Mouse (Mus musculus) midbrain, embryonic 15.5 days (tissue): ENCODE measurements at regions not wholly inside any gene's neighbourhood (a gene's known extent, or its start where the extent isn't known, plus 50 kb on each side); places are given as distances from the start of the nearest gene placed in this dataset.

Experiments used
- ATAC-seq: fragments of 200-750 bp; cut with Nextera tagmentation; replicated peaks from 2 replicates; pipeline ENCODE4 v1.8.0; 2017; ENCODE audit warnings: moderate TSS enrichment
- H3K27ac ChIP-seq: fragments of 300-500 bp; sonication (generic); 2 replicates; pipeline ENCODE4 v1.5.1; 2015; ENCODE audit warnings: mild to moderate bottlenecking, inconsistent platforms
- H3K27me3 ChIP-seq: fragments of 300-500 bp; sonication (generic); replicated peaks from 2 replicates; pipeline ENCODE4 v1.6.1; 2015; ENCODE audit warnings: inconsistent platforms
- H3K36me3 ChIP-seq: fragments of 300-500 bp; sonication (generic); replicated peaks from 2 replicates; pipeline ENCODE4 v1.6.1; 2015; ENCODE audit warnings: inconsistent platforms
- H3K4me1 ChIP-seq: fragments of 300-500 bp; sonication (generic); 2 replicates; pipeline ENCODE4 v1.6.1; 2015; ENCODE audit warnings: inconsistent platforms
- H3K4me2 ChIP-seq: fragments of 300-500 bp; sonication (generic); 2 replicates; pipeline ENCODE4 v1.6.1; 2015; ENCODE audit warnings: inconsistent platforms, mild to moderate bottlenecking, moderate library complexity
- H3K4me3 ChIP-seq: fragments of 300-500 bp; sonication (generic); 2 replicates; pipeline ENCODE4 v1.5.1; 2015; ENCODE audit warnings: mild to moderate bottlenecking, inconsistent platforms
- H3K9ac ChIP-seq: fragments of 300-500 bp; sonication (generic); 2 replicates; pipeline ENCODE4 v1.6.1; 2015; ENCODE audit warnings: mild to moderate bottlenecking, inconsistent platforms
- H3K9me3 ChIP-seq: fragments of 300-500 bp; sonication (generic); 2 replicates; pipeline ENCODE4 v1.6.1; 2016; ENCODE audit warnings: inconsistent platforms
- WGBS: fragments of 180-500 bp; shearing (Covaris S2); methylation state at CpG from one replicate; pipeline ENCODE4 v1.1.7; 2015; ENCODE audit warnings: mixed read lengths; 5-methylcytosine and 5-hydroxymethylcytosine counted together

GRCm38 (mm10) chr14:76313424-76314190 is 101.2 kb upstream of the Tsc22d1 start:
- ATAC-seq, result peak; percentile 90
- Histone ChIP-seq H3K27ac (no peak overlapping the region), H3K4me3 (no peak overlapping the region), H3K9me3 (no peaks in the 10 kb centered on the region), H3K27me3 (no peaks in the 10 kb centered on the region), H3K36me3 (no peaks in the 10 kb centered on the region), H3K9ac (no peak overlapping the region), H3K4me1 (peaks cover 12% of the 10 kb centered on the region; the same call in 1 of the 2 replicates), H3K4me2 (no peak overlapping the region)
- 55% methylated on average over 14 of the region's 14 CpGs for WGBS

- WGBS, result 80% methylated on average over 5 of the region's 5 CpGs
- H3K9ac ChIP-seq, result no peak overlapping the region
- H3K4me1 ChIP-seq, result peaks cover 6% of the 10 kb centered on the region; the same call in 1 of the 2 replicates
- H3K9me3 ChIP-seq, result no peaks in the 10 kb centered on the region
- H3K36me3 ChIP-seq, result no peaks in the 10 kb centered on the region
- no peak for ATAC-seq
- H3K27ac ChIP-seq, result no peak overlapping the region
- H3K27me3 ChIP-seq, result no peaks in the 10 kb centered on the region
- no peak overlapping the region for H3K4me2 ChIP-seq
- H3K4me3 ChIP-seq, result no peak overlapping the region
Observed at GRCm38 (mm10) chr14:76318438-76318837, 96.3 kb upstream of the Tsc22d1 start.

GRCm38 (mm10) chr14:76324246-76324645 is 90.5 kb upstream of the Tsc22d1 start:
- Histone ChIP-seq H3K36me3 (no peaks in the 10 kb centered on the region), H3K27ac (no peak overlapping the region), H3K27me3 (no peaks in the 10 kb centered on the region), H3K9ac (no peak overlapping the region), H3K9me3 (no peaks in the 10 kb centered on the region), H3K4me3 (no peak overlapping the region), H3K4me2 (no peak overlapping the region), H3K4me1 (no peaks in the 10 kb centered on the region)
- ATAC-seq, result no peak
- 93% methylated on average over 1 of the region's 1 CpGs for WGBS

- no peak overlapping the region for H3K9ac ChIP-seq
- WGBS, result 88% methylated on average over 5 of the region's 5 CpGs
- no peaks in the 10 kb centered on the region for H3K36me3 ChIP-seq
- no peak overlapping the region for H3K4me3 ChIP-seq
- no peak overlapping the region for H3K4me2 ChIP-seq
- H3K9me3 ChIP-seq, result no peaks in the 10 kb centered on the region
- H3K27ac ChIP-seq, result no peak overlapping the region
- H3K4me1 ChIP-seq, result peaks cover 8% of the 10 kb centered on the region
- H3K27me3 ChIP-seq, result no peaks in the 10 kb centered on the region
- ATAC-seq, result no peak
Observed at GRCm38 (mm10) chr14:76329983-76330382, 84.8 kb upstream of the Tsc22d1 start.

- Histone ChIP-seq H3K27ac (no peak overlapping the region), H3K4me1 (peaks cover 8% of the 10 kb centered on the region), H3K36me3 (no peaks in the 10 kb centered on the region), H3K27me3 (no peaks in the 10 kb centered on the region), H3K9ac (peak overlapping the region; percentile 7; the same call in 1 of the 2 replicates), H3K4me2 (peak overlapping the region; percentile 20; the same call in 1 of the 2 replicates), H3K9me3 (no peaks in the 10 kb centered on the region), H3K4me3 (no peak overlapping the region)
- ATAC-seq, result peak; percentile 74
- WGBS, result 19% methylated on average over 11 of the region's 11 CpGs
Observed at GRCm38 (mm10) chr14:76331497-76332335, 83.0 kb upstream of the Tsc22d1 start.

- no peaks in the 10 kb centered on the region for H3K27me3 ChIP-seq
- peaks cover 8% of the 10 kb centered on the region for H3K4me1 ChIP-seq
- H3K4me3 ChIP-seq, result no peak overlapping the region
- H3K9me3 ChIP-seq, result no peaks in the 10 kb centered on the region
- H3K36me3 ChIP-seq, result no peaks in the 10 kb centered on the region
- H3K27ac ChIP-seq, result no peak overlapping the region
- no peak for ATAC-seq
- H3K4me2 ChIP-seq, result no peak overlapping the region
- H3K9ac ChIP-seq, result no peak overlapping the region
- WGBS, result 57% methylated on average over 10 of the region's 10 CpGs
Observed at GRCm38 (mm10) chr14:76332336-76332703, 82.4 kb upstream of the Tsc22d1 start.

- WGBS, result 89% methylated on average over 7 of the region's 7 CpGs
- no peak overlapping the region for H3K9ac ChIP-seq
- H3K4me2 ChIP-seq, result no peak overlapping the region
- no peak overlapping the region for H3K27ac ChIP-seq
- no peak overlapping the region for H3K4me3 ChIP-seq
- H3K9me3 ChIP-seq, result no peaks in the 10 kb centered on the region
- no peaks in the 10 kb centered on the region for H3K4me1 ChIP-seq
- no peak for ATAC-seq
- H3K36me3 ChIP-seq, result no peaks in the 10 kb centered on the region
- no peaks in the 10 kb centered on the region for H3K27me3 ChIP-seq
Observed at GRCm38 (mm10) chr14:76340789-76341188, 74.0 kb upstream of the Tsc22d1 start.

GRCm38 (mm10) chr14:76341226-76341625 is 73.5 kb upstream of the Tsc22d1 start:
- Histone ChIP-seq H3K9me3 (no peaks in the 10 kb centered on the region), H3K4me1 (no peaks in the 10 kb centered on the region), H3K27ac (no peak overlapping the region), H3K9ac (no peak overlapping the region), H3K36me3 (no peaks in the 10 kb centered on the region), H3K4me3 (no peak overlapping the region), H3K27me3 (no peaks in the 10 kb centered on the region), H3K4me2 (no peak overlapping the region)
- WGBS, result 90% methylated on average over 10 of the region's 10 CpGs
- ATAC-seq, result no peak

GRCm38 (mm10) chr14:76351856-76352255 is 62.9 kb upstream of the Tsc22d1 start:
- 59% methylated on average over 9 of the region's 9 CpGs for WGBS
- ATAC-seq, result no peak

GRCm38 (mm10) chr14:76356161-76356560 is 58.6 kb upstream of the Tsc22d1 start:
- no peak overlapping the region for H3K4me2 ChIP-seq
- no peaks in the 10 kb centered on the region for H3K36me3 ChIP-seq
- no peaks in the 10 kb centered on the region for H3K9me3 ChIP-seq
- no peaks in the 10 kb centered on the region for H3K4me1 ChIP-seq
- no peak overlapping the region for H3K9ac ChIP-seq
- no peak overlapping the region for H3K27ac ChIP-seq
- H3K4me3 ChIP-seq, result no peak overlapping the region
- WGBS, result 65% methylated on average over 2 of the region's 2 CpGs
- no peaks in the 10 kb centered on the region for H3K27me3 ChIP-seq
- no peak for ATAC-seq

More at GRCm38 (mm10) chr14:76351856-76352255, 62.9 kb upstream of the Tsc22d1 start:
- Histone ChIP-seq H3K36me3 (no peaks in the 10 kb centered on the region), H3K4me1 (no peaks in the 10 kb centered on the region), H3K9ac (no peak overlapping the region), H3K4me3 (no peak overlapping the region), H3K27me3 (no peaks in the 10 kb centered on the region), H3K27ac (no peak overlapping the region), H3K4me2 (no peak overlapping the region), H3K9me3 (no peaks in the 10 kb centered on the region)

- Histone ChIP-seq H3K9me3 (no peaks in the 10 kb centered on the region), H3K36me3 (no peaks in the 10 kb centered on the region), H3K27me3 (no peaks in the 10 kb centered on the region), H3K9ac (no peak overlapping the region), H3K27ac (no peak overlapping the region), H3K4me2 (no peak overlapping the region), H3K4me3 (no peak overlapping the region), H3K4me1 (no peaks in the 10 kb centered on the region)
- WGBS, result 91% methylated on average over 11 of the region's 11 CpGs
- ATAC-seq, result no peak
Observed at GRCm38 (mm10) chr14:76359837-76360410, 54.8 kb upstream of the Tsc22d1 start.

- no peak overlapping the region for H3K9ac ChIP-seq
- no peak overlapping the region for H3K27ac ChIP-seq
- H3K36me3 ChIP-seq, result no peaks in the 10 kb centered on the region
- no peaks in the 10 kb centered on the region for H3K4me1 ChIP-seq
- H3K4me2 ChIP-seq, result no peak overlapping the region
- H3K4me3 ChIP-seq, result no peak overlapping the region
- ATAC-seq, result no peak
- H3K27me3 ChIP-seq, result no peaks in the 10 kb centered on the region
- no peaks in the 10 kb centered on the region for H3K9me3 ChIP-seq
- 94% methylated on average over 4 of the region's 4 CpGs for WGBS
Observed at GRCm38 (mm10) chr14:76364034-76364433, 50.7 kb upstream of the Tsc22d1 start.
